Mouse (Mus musculus) olfactory bulb, adult 2 months (tissue): ENCODE results near the gene Tap1.

Source experiments
- CTCF ChIP-seq: fragments of 200-500 bp; IDR thresholded peaks from 2 replicates; pipeline ENCODE4 v1.5.1; 2012; ENCODE audit warnings: low read depth, mild to moderate bottlenecking, low read length, moderate library complexity; ENCODE audit not compliant: insufficient read depth
- POLR2A ChIP-seq: fragments of 200-500 bp; IDR thresholded peaks from 2 replicates; pipeline ENCODE4 v1.6.1; 2012; ENCODE audit warnings: mild to moderate bottlenecking, low read depth, low read length, moderate library complexity; ENCODE audit not compliant: insufficient read depth

DNA sequence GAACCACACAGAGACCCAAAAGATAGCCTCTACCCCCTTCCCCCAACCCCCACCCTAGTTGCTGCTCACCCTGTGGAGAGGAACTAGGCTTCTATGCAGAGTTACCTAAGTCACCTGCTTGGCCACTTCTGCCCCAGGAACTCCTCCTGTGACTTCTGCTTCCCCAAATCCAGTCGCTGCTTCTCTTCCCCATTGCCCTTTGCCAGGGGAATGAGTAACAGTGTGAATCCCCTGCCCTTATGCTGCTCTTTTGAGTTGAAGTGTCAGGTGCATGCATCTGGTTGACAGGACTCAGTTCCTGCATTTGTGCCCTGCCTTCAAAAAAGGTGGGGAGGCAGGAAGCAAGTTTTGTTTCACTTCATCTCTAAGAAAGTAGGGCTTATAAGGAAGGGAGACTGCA, 13.3 kb upstream of the Tap1 start:
- TF ChIP-seq CTCF (no peak), POLR2A (no peak)
